Mouse (Mus musculus) small intestine, adult 2 months (tissue): ENCODE results near the gene Acaca.

Experiments
- CTCF ChIP-seq: fragments of 200-500 bp; IDR thresholded peaks from 2 replicates; pipeline ENCODE4 v1.5.1; 2012; ENCODE audit warnings: low read depth, mild to moderate bottlenecking, control low read depth, inconsistent platforms, low read length, moderate library complexity, mixed read lengths; ENCODE audit not compliant: insufficient replicate concordance, insufficient read length; ENCODE audit errors: extremely low read depth
- POLR2A ChIP-seq: fragments of 200-500 bp; IDR thresholded peaks from 2 replicates; pipeline ENCODE4 v1.6.1; 2012; ENCODE audit warnings: low read depth, mild to moderate bottlenecking, control low read depth, inconsistent platforms, low read length, moderate library complexity

DNA sequence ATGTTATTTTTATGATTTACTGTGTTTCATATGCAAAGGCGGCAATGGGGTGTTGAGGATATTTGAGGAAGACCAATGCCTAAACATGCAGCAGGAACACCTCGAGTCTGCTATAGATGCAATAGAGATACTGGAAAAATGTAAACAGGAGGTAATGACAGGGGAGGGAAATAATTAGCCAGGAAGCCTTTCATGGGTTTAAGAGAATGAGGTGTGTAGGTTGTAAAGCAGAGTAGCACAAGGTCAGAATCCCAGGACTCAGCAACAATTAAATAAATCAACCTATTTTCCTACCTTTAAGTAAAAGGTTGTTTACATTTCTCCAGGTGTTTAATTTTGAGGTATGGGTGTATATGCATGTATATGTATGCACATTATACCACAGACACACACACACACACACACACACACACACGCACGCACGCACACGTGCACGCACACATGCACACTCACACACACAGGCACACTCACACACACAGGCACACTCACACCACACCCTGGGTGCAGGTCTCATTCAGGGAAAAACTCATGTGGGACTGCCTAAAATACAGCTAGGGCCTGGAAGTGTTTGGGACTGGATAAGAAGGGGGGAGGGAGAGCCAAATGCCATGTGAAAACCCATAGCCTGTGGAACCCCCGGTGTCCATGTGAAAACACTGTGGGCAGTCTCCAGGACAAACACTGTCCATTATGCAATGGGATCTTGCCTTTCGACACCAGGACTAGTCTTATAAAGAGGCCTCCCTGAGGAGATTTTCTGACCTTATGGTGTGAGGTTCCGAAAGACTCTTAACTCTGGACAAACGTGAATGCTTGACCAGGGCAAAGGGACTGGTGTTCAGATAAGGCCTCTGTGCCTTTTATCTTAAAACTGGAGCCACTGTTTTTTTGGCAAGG is 43.3 kb downstream of the Acaca start:
- TF ChIP-seq CTCF (no peak), POLR2A (no peak)
